Mouse (Mus musculus) adrenal gland, postnatal 10 days (tissue): ENCODE results near the gene Hist1h1a. TPM values are rescaled to one million over a fixed set of nuclear protein-coding genes. Genes with fewer than 3 reads are reported as not detected.

Experiments used
- DNase-seq: peaks from one replicate; pipeline ENCODE4 v3.0.0; 2021; ENCODE audit warnings: mixed read lengths
- total RNA-seq, 2 experiments: library from RNA; stranded (reverse); gene quantifications; 2 replicates each; pipeline ENCODE4 v1.2.3; 2021

Gene Hist1h1a
- total RNA-seq, 2 experiments from 2014 or later = 231 to 274 TPM

GRCm38 (mm10) chr13:23743963-23744362 lies 19.5 kb upstream of the Hist1h1a start:
- DNase-seq = no peak

- DNase-seq = no peak
Observed at GRCm38 (mm10) chr13:23744421-23745380, 18.8 kb upstream of the Hist1h1a start.

DNA sequence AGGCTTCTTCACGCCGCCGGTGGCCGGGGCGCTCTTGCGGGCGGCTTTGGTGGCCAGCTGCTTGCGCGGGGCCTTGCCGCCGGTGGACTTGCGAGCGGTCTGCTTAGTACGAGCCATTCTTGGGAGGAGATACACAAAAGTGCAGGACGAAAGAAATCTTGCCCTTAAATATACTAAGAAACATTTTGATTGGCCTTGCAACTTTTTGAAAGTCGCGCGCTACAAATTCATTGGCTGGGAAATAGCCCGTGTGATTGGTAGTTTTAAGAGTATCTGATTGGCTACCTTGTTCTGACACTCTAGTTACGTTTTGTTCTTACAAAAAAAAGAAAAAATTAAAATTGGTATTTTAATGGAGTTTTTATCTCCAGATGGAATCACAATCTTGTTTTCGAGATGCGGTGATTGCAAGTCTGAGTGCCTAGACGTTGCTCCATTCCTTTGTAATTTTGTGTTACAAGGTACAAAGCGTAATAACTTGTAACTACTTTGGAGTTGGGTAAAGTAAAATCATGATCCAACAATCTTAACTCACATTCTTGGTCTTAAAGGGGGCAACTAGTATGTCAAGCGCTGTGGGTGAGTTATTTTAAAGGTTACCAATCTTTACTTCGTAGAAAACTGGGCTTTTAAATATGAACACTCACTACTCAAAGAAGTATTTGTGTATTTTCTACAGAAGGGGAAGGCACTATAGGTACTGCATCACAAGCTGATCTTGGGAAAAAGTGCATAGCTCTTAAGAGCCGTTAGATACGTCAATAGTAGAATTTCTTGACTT lies 17.9 kb upstream of the Hist1h1a start, which contains the start of gene Hist1h3c:
Gene Hist1h3c (minus strand): TSS at position 222 of the 781 bp plus-strand sequence.
- DNase-seq = peak; percentile 86

- peak; percentile 72 for DNase-seq
Observed at GRCm38 (mm10) chr13:23746201-23747080, 17.0 kb upstream of the Hist1h1a start, which contains the start of gene Hist1h2bb. Gene Hist1h2bb (plus strand): TSS chr13:23746734.

GRCm38 (mm10) chr13:23747081-23747891 lies 16.2 kb upstream of the Hist1h1a start:
- no peak for DNase-seq

DNA sequence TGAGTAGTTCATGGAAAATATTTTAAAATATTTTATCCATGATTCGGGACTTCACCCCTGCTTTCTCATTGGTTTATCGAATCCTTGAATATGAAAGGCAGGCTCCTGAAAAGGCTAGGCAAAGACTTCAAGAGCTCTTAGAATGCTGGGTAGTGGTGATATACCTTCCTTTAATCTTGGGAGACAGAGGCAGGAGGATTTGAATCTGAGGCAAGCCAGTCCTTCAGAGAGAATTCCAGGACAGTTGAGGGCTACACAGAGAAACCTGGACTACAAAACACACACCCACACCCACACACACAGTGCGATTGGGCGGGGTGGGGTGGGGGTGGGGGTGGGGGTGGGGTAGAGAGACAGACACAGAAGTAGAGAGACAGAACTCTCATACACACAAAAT lies 15.6 kb upstream of the Hist1h1a start:
- no peak for DNase-seq

GRCm38 (mm10) chr13:23749563-23750121 lies 13.8 kb upstream of the Hist1h1a start:
- DNase-seq = no peak

- peak; percentile 61 for DNase-seq
Observed at GRCm38 (mm10) chr13:23750839-23751477, 12.5 kb upstream of the Hist1h1a start, which contains the start of gene Hist1h2ab. Gene Hist1h2ab (plus strand): TSS chr13:23751126.

DNA sequence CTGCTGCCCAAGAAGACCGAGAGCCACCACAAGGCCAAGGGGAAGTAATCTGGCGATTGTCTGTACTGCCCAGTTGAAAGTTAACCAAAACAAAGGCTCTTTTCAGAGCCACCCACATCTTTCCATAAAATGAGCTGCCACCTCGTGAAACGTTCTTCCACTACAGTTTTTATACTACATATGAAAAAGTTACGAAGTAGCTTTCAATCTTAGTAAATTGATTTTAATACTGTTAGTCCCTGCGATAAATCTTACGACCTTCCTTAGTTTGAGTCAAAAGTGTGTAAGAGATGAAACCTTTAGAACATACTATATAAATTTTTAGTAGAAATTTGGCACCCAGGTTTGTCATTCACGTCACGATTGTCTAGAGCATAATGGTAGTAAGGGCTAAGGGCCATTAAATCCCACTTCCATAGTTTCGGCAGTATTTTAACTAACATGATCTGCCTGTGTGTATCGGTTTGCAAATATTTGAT lies 11.9 kb upstream of the Hist1h1a start:
- no peak for DNase-seq

- DNase-seq = peak; percentile 93
Observed at GRCm38 (mm10) chr13:23752067-23752741, 11.3 kb upstream of the Hist1h1a start, which contains the start of gene Hist1h3b. Gene Hist1h3b (plus strand): TSS chr13:23752267.

DNA sequence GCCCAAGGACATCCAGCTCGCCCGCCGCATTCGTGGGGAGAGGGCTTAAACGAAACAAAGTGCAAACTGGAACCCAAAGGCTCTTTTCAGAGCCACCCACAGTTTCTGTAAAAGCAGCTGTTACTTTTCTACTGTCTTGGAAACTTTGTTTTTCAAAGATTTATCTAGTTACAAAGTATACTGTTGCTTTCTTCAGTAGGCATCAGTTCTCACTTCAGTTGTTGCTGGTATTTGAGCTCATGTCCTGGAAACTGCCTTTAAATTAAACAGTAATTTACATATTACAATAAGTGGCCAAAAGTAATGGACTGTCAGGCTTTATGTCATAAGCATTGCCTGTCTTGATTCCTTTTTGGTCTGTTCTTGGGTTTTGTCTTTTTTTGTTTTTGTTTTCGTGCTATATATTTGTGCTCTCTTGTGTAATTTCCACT lies 10.7 kb upstream of the Hist1h1a start:
- DNase-seq = no peak

GRCm38 (mm10) chr13:23753314-23754078 lies 10.0 kb upstream of the Hist1h1a start:
- no peak for DNase-seq

- no peak for DNase-seq
Observed at GRCm38 (mm10) chr13:23755000-23755399, 8.5 kb upstream of the Hist1h1a start.

DNA sequence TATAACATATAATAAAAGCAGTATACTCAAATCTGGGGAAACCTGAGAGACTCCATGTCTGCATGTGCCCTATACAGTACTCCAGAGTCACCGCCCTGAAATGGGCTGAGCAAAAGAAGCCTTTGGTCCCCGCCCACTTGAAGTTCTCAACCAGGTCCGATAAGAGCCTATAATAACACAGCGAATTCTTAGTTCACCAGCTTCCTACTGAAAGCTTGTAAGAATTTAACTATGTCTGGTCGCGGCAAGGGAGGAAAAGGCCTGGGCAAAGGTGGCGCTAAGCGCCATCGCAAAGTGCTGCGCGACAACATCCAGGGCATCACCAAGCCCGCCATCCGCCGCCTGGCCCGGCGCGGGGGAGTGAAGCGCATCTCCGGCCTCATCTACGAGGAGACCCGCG lies 6.7 kb upstream of the Hist1h1a start, which contains the start of gene Hist1h4b:
Gene Hist1h4b (plus strand): TSS at position 224 of the 400 bp plus-strand sequence.
- peak; percentile 91 for DNase-seq

DNA sequence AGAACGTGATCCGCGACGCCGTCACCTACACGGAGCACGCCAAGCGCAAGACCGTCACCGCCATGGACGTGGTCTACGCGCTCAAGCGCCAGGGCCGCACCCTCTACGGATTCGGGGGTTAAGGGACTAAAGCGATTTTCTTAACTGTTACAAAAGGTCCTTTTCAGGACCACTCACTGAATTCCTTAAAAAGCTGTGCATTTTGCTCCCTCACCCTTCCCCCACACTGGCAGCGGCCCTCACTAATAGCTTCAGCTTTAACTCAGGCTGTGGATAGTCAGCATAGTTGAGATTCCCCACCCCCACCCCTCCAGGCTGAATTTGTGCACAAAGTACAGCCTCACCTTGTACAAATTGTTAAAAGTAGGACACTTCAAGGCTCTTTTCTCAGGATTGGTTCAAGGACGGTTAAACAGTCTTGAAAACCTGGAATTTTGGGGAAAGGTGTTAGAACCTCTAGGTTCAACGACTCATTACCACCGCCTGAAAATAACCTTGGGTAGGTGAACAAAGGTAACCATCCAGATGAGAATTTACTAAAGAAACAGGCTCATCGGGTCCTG lies 6.2 kb upstream of the Hist1h1a start:
- DNase-seq = no peak

GRCm38 (mm10) chr13:23757921-23758320 lies 5.5 kb upstream of the Hist1h1a start:
- no peak for DNase-seq

- DNase-seq = no peak
Observed at GRCm38 (mm10) chr13:23759251-23759771, 4.2 kb upstream of the Hist1h1a start.

- no peak for DNase-seq
Observed at GRCm38 (mm10) chr13:23759916-23760239, 3.6 kb upstream of the Hist1h1a start.
